Mouse (Mus musculus) stomach, postnatal 0 days (tissue): ENCODE data around the gene Map2k7. TPM values are rescaled to one million over a fixed set of nuclear protein-coding genes. Genes with fewer than 3 reads are reported as not detected.

Source experiments
- ATAC-seq: fragments of 200-750 bp; cut with Nextera tagmentation; 2 replicates; pipeline ENCODE4 v1.8.0; 2017; ENCODE audit not compliant: low FRiP score, low TSS enrichment
- DNase-seq: peaks from one replicate; pipeline ENCODE4 v3.0.0-alpha.2; 2016; ENCODE audit warnings: low spot score
- H3K27ac ChIP-seq: fragments of 300-500 bp; sonication (generic); replicated peaks from 2 replicates; pipeline ENCODE4 v1.5.1; 2014; ENCODE audit warnings: mild to moderate bottlenecking, control low read depth
- H3K27me3 ChIP-seq: fragments of 300-500 bp; sonication (generic); 2 replicates; pipeline ENCODE4 v1.6.1; 2014; ENCODE audit warnings: low read length; ENCODE audit not compliant: control insufficient read depth, insufficient read depth
- H3K36me3 ChIP-seq: fragments of 300-500 bp; sonication (generic); 2 replicates; pipeline ENCODE4 v1.6.1; 2014; ENCODE audit warnings: low read length, mixed read lengths; ENCODE audit not compliant: control insufficient read depth, insufficient read depth
- H3K4me1 ChIP-seq: fragments of 300-500 bp; sonication (generic); replicated peaks from 2 replicates; pipeline ENCODE4 v1.6.1; 2014; ENCODE audit warnings: antibody characterized with exemption; ENCODE audit not compliant: control insufficient read depth, insufficient read depth
- H3K4me2 ChIP-seq: fragments of 300-500 bp; sonication (generic); replicated peaks from 2 replicates; pipeline ENCODE4 v1.6.1; 2014; ENCODE audit warnings: low read depth, mild to moderate bottlenecking, control low read depth, moderate library complexity
- H3K4me3 ChIP-seq: fragments of 300-500 bp; sonication (generic); 2 replicates; pipeline ENCODE4 v1.5.1; 2014; ENCODE audit warnings: low read depth, low read length, control low read depth
- H3K9ac ChIP-seq: fragments of 300-500 bp; sonication (generic); 2 replicates; pipeline ENCODE4 v1.6.1; 2014; ENCODE audit warnings: mild to moderate bottlenecking, low read length, control low read depth, mixed read lengths
- H3K9me3 ChIP-seq: fragments of 300-500 bp; sonication (generic); 2 replicates; pipeline ENCODE4 v1.6.1; 2016; ENCODE audit warnings: low read length; ENCODE audit not compliant: control insufficient read depth
- CTCF ChIP-seq: IDR thresholded peaks from 2 replicates; pipeline ENCODE4 v1.5.1; 2016; ENCODE audit warnings: antibody characterized with exemption, low read depth, mild to moderate bottlenecking, moderate library complexity
- EP300 ChIP-seq: optimal IDR thresholded peaks from 2 replicates; pipeline ENCODE3; 2016; ENCODE audit warnings: antibody characterized with exemption
- WGBS: fragments of 180-500 bp; shearing (Covaris S2); extraction: QIAGEN DNeasy Blood & Tissue Kit; methylation state at CpG from one replicate; pipeline ENCODE4 v1.1.7; 2014; 5-methylcytosine and 5-hydroxymethylcytosine counted together
- polyA plus RNA-seq: library from polyadenylated mRNA; unstranded; fragments of >200 nt; fragmentation: Nextera tagmentation; extraction: Ambion mirVana; gene quantifications from 2 replicates; pipeline ENCODE4 v1.2.1, GENCODE M21; 2015

Gene Map2k7
- polyA plus RNA-seq, 1 experiment from 2014 or later = 15.7 TPM

GRCm38 (mm10) chr8:4212809-4213209 is 25.7 kb upstream of the Map2k7 start:
- Histone ChIP-seq H3K9ac (peak overlapping the region; percentile 54), H3K36me3 (no peaks in the 10 kb centered on the region)
- peak; percentile 39 for DNase-seq

GRCm38 (mm10) chr8:4213210-4214005 is 25.1 kb upstream of the Map2k7 start:
- WGBS = 6% methylated on average over 18 of the region's 18 CpGs
- TF ChIP-seq EP300 (no peak), CTCF (no peak)
- DNase-seq (peak; percentile 76), ATAC-seq (peak; percentile 59)
- Histone ChIP-seq H3K4me2 (peak overlapping the region; percentile 78), H3K27me3 (peaks cover 6% of the 10 kb centered on the region; the same call in 1 of the 2 replicates), H3K4me3 (peak overlapping the region; percentile 35), H3K9me3 (no peaks in the 10 kb centered on the region), H3K4me1 (0 out of 2 replicates have a peak, but pooled peaks cover 3% of the 10 kb centered on the region), H3K27ac (peak overlapping the region; percentile 18; the same call in 1 of the 2 replicates), H3K9ac (peak overlapping the region; percentile 54), H3K36me3 (no peaks in the 10 kb centered on the region)

More at GRCm38 (mm10) chr8:4212809-4213209, 25.7 kb upstream of the Map2k7 start:
- peaks cover 6% of the 10 kb centered on the region; the same call in 1 of the 2 replicates for H3K27me3 ChIP-seq
- H3K27ac ChIP-seq = peak overlapping the region; percentile 8; the same call in 1 of the 2 replicates
- TF ChIP-seq CTCF (no peak), EP300 (no peak)
- 0% methylated on average over 23 of the region's 25 CpGs for WGBS
- peak overlapping the region; percentile 78 for H3K4me2 ChIP-seq
- H3K4me3 ChIP-seq = peak overlapping the region; percentile 35
- ATAC-seq = peak; percentile 27; the same call in 1 of the 2 replicates
- H3K9me3 ChIP-seq = no peaks in the 10 kb centered on the region
- 0 out of 2 replicates have a peak, but pooled peaks cover 3% of the 10 kb centered on the region for H3K4me1 ChIP-seq

- Histone ChIP-seq H3K9me3 (no peaks in the 10 kb centered on the region), H3K4me1 (0 out of 2 replicates have a peak, but pooled peaks cover 3% of the 10 kb centered on the region), H3K9ac (no peak overlapping the region; the same call in 1 of the 2 replicates), H3K4me3 (peak overlapping the region; percentile 35), H3K27ac (no peak overlapping the region), H3K36me3 (no peaks in the 10 kb centered on the region), H3K4me2 (peak overlapping the region; percentile 78), H3K27me3 (peaks cover 6% of the 10 kb centered on the region; the same call in 1 of the 2 replicates)
- no peak for TF ChIP-seq CTCF
- TF ChIP-seq EP300 = no peak
- peak; percentile 78 for ATAC-seq
- peak; percentile 73 for DNase-seq
- WGBS = 11% methylated on average over 33 of the region's 33 CpGs
Observed at GRCm38 (mm10) chr8:4214006-4214980, 24.2 kb upstream of the Map2k7 start.

GRCm38 (mm10) chr8:4216296-4216695 is 22.2 kb upstream of the Map2k7 start:
- H3K9ac ChIP-seq = no peak overlapping the region
- no peak for ATAC-seq

GRCm38 (mm10) chr8:4216791-4217621 is 21.5 kb upstream of the Map2k7 start, which contains the start of gene Prr36:
TSS of gene Prr36 (minus strand) at chr8:4217459.
- Histone ChIP-seq H3K27ac (no peak within 1 kb of the TSS), H3K4me3 (peak within 1 kb of the TSS; percentile 42), H3K36me3 (no peaks in the 10 kb centered on the region), H3K27me3 (peaks cover 6% of the 10 kb centered on the region; the same call in 1 of the 2 replicates), H3K9me3 (no peaks in the 10 kb centered on the region), H3K4me2 (peak within 1 kb of the TSS; percentile 72), H3K9ac (peak within 1 kb of the TSS; percentile 27; the same call in 1 of the 2 replicates), H3K4me1 (0 out of 2 replicates have a peak, but pooled peaks cover 3% of the 10 kb centered on the region)
- DNase-seq (peak; percentile 50), ATAC-seq (peak; percentile 16; the same call in 1 of the 2 replicates)
- 3% methylated on average over 44 of the region's 44 CpGs for WGBS
- TF ChIP-seq CTCF (no peak), EP300 (no peak)

More at GRCm38 (mm10) chr8:4216296-4216695, 22.2 kb upstream of the Map2k7 start:
- Histone ChIP-seq H3K27ac (no peak overlapping the region), H3K4me3 (peak overlapping the region; percentile 42), H3K9me3 (no peaks in the 10 kb centered on the region), H3K4me1 (0 out of 2 replicates have a peak, but pooled peaks cover 3% of the 10 kb centered on the region), H3K36me3 (no peaks in the 10 kb centered on the region), H3K27me3 (peaks cover 6% of the 10 kb centered on the region; the same call in 1 of the 2 replicates), H3K4me2 (peak overlapping the region; percentile 72)
- no peak for TF ChIP-seq EP300
- no peak for TF ChIP-seq CTCF
- no peak for DNase-seq
- WGBS = 15% methylated on average over 18 of the region's 18 CpGs
